26 mouse cellular contexts compared by ENCODE assay signal in genomic region chr17:63271000-63271399, GRCm38 (mm10).
DNase-seq lines count a peak whose midpoint lies in the region; ATAC-seq and TF ChIP-seq lines count a peak whose summit lies in the region.
"Had no signal": no experiment of that assay in that cellular context is flagged by ENCODE, and none has a peak within 500 bp of the region (broad histone marks: within the 10 kb centered on the region; RNA-seq: fewer than 3 reads in every experiment).

No protein-coding gene starts in this region.

- intact Hi-C loops in left cerebral cortex, postnatal 14 days (cut with DNase I) = no loop called here

- H3K27ac ChIP-seq in forebrain, postnatal 0 days (ENCODE audit: low read depth, low read length) = no peak overlapping the region
- no peak overlapping the region for H3K27ac ChIP-seq in forebrain, embryonic 13.5 days
- no peak overlapping the region for H3K27ac ChIP-seq in lung, postnatal 0 days (ENCODE audit: low read length)
- H3K27ac ChIP-seq: forebrain, embryonic 12.5 days; heart, embryonic 15.5 days; hindbrain, embryonic 10.5 days; hindbrain, embryonic 13.5 days; intestine, embryonic 15.5 days had no signal

- peak; percentile 47 for ATAC-seq in forebrain, postnatal 0 days
- no peak for ATAC-seq in forebrain, embryonic 13.5 days
- ATAC-seq in lung, postnatal 0 days = no peak
- ATAC-seq: CD4-positive, CD25-positive, alpha-beta regulatory T cell, adult 4 months; hindbrain, embryonic 16.5 days; intestine, embryonic 15.5 days had no signal

- no peaks in the 10 kb centered on the region for H3K27me3 ChIP-seq in forebrain, postnatal 0 days (ENCODE audit: insufficient read depth, low read length)
- 0 out of 2 replicates have a peak, but pooled peaks cover 9% of the 10 kb centered on the region for H3K27me3 ChIP-seq in forebrain, embryonic 13.5 days
- no peaks in the 10 kb centered on the region for H3K27me3 ChIP-seq in lung, postnatal 0 days (replicated peaks; ENCODE audit: insufficient read depth, low read length)
- H3K27me3 ChIP-seq: heart, embryonic 12.5 days; heart, embryonic 15.5 days; hindbrain, embryonic 13.5 days; intestine, embryonic 15.5 days had no signal

- H3K9ac ChIP-seq in forebrain, postnatal 0 days = no peak overlapping the region
- H3K9ac ChIP-seq in forebrain, embryonic 13.5 days = no peak overlapping the region
- no peak overlapping the region for H3K9ac ChIP-seq in lung, postnatal 0 days (replicated peaks; ENCODE audit: low read depth)
- H3K9ac ChIP-seq: forebrain, embryonic 12.5 days; heart, embryonic 12.5 days; heart, embryonic 15.5 days; hindbrain, embryonic 13.5 days; intestine, embryonic 15.5 days had no signal

- 56% methylated on average over 6 of the region's 6 CpGs for WGBS in forebrain, postnatal 0 days
- 75% methylated on average over 6 of the region's 6 CpGs for WGBS in forebrain, embryonic 13.5 days
- 50% methylated on average over 6 of the region's 6 CpGs for WGBS in lung, postnatal 0 days

- no peaks in the 10 kb centered on the region for H3K4me1 ChIP-seq in forebrain, postnatal 0 days (ENCODE audit: insufficient read depth)
- H3K4me1 ChIP-seq in forebrain, embryonic 13.5 days = 0 out of 2 replicates have a peak, but pooled peaks cover 2% of the 10 kb centered on the region
- H3K4me1 ChIP-seq in lung, postnatal 0 days (ENCODE audit: insufficient read depth, low read depth, low read length) = peaks cover 4% of the 10 kb centered on the region; the same call in 1 of the 2 replicates
- H3K4me1 ChIP-seq: intestine, embryonic 15.5 days had no signal

- H3K4me2 ChIP-seq in forebrain, postnatal 0 days (ENCODE audit: low read depth) = no peak overlapping the region
- H3K4me2 ChIP-seq in forebrain, embryonic 13.5 days = no peak overlapping the region
- no peak overlapping the region for H3K4me2 ChIP-seq in lung, postnatal 0 days (replicated peaks; ENCODE audit: low read depth, low read length)
- H3K4me2 ChIP-seq: forebrain, embryonic 12.5 days; heart, embryonic 12.5 days; heart, embryonic 15.5 days; hindbrain, embryonic 13.5 days; intestine, embryonic 15.5 days had no signal

- no peaks in the 10 kb centered on the region for H3K36me3 ChIP-seq in forebrain, postnatal 0 days (ENCODE audit: insufficient read depth)
- no peaks in the 10 kb centered on the region for H3K36me3 ChIP-seq in forebrain, embryonic 13.5 days (ENCODE audit: poor library complexity, severe bottlenecking)
- no peaks in the 10 kb centered on the region for H3K36me3 ChIP-seq in lung, postnatal 0 days (ENCODE audit: insufficient read depth, low read length)
- H3K36me3 ChIP-seq: forebrain, embryonic 12.5 days; heart, embryonic 12.5 days; heart, embryonic 15.5 days; hindbrain, embryonic 10.5 days; hindbrain, embryonic 13.5 days; intestine, embryonic 15.5 days had no signal

- no peak for TF ChIP-seq CTCF in forebrain, postnatal 0 days (IDR thresholded peaks at IDR 0.05; ENCODE audit: low read depth)
- TF ChIP-seq CTCF in lung, postnatal 0 days (IDR thresholded peaks at IDR 0.05) = no peak

- peak; percentile 25 for DNase-seq in forebrain, postnatal 0 days
- DNase-seq in lung, postnatal 0 days (ENCODE audit: low spot score) = peak; percentile 51
- DNase-seq in lung, postnatal 10 days = no peak
- peak; percentile 51 for DNase-seq in brain, adult 2 months (ENCODE audit: low read depth, low spot score)
- no peak for DNase-seq in left cerebral cortex, postnatal 14 days (ENCODE audit: low spot score in 2 of 2)
- DNase-seq: adrenal gland, adult 2 months; adrenal gland, postnatal 14 days; cerebellum, adult 11-12 months; cerebellum, adult 8-10 months; cerebellum, postnatal 10 days; cerebellum, postnatal 36 days; embryo, embryonic 11 days; gastrocnemius, postnatal 25 days; heart, adult 18-20 months; heart, postnatal 10 days; heart, postnatal 36 days; kidney, adult 18-20 months had no signal

- no peaks in the 10 kb centered on the region for H3K9me3 ChIP-seq in forebrain, postnatal 0 days (ENCODE audit: low read length)
- no peaks in the 10 kb centered on the region for H3K9me3 ChIP-seq in forebrain, embryonic 13.5 days (replicated peaks)
- H3K9me3 ChIP-seq in lung, postnatal 0 days (ENCODE audit: low read length) = no peaks in the 10 kb centered on the region
- H3K9me3 ChIP-seq: forebrain, embryonic 12.5 days; heart, embryonic 12.5 days; heart, embryonic 15.5 days; hindbrain, embryonic 10.5 days; hindbrain, embryonic 13.5 days; intestine, embryonic 15.5 days had no signal

- TF ChIP-seq EP300 in lung, postnatal 0 days (IDR thresholded peaks at IDR 0.05) = no peak

- no peak overlapping the region for H3K4me3 ChIP-seq in forebrain, postnatal 0 days (ENCODE audit: low read depth, low read length)
- H3K4me3 ChIP-seq in forebrain, embryonic 13.5 days = no peak overlapping the region
- no peak overlapping the region for H3K4me3 ChIP-seq in lung, postnatal 0 days (ENCODE audit: low read depth, low read length)
- H3K4me3 ChIP-seq: forebrain, embryonic 12.5 days; heart, embryonic 12.5 days; heart, embryonic 15.5 days; hindbrain, embryonic 10.5 days; hindbrain, embryonic 13.5 days; intestine, embryonic 15.5 days had no signal

Comparison
In these comparisons a context has a peak if more than half of its experiments do, and no peak if none do; other contexts are left out.
1. DNase-seq: peak in forebrain, postnatal 0 days (single experiment), lung, postnatal 0 days (single experiment) and brain, adult 2 months (single experiment); none in lung, postnatal 10 days (single experiment) and left cerebral cortex, postnatal 14 days (0 of 2).